Mouse (Mus musculus) hindbrain, embryonic 12.5 days (tissue): ENCODE data around the gene Pinlyp. TPM values are rescaled to one million over a fixed set of nuclear protein-coding genes. Genes with fewer than 3 reads are reported as not detected.

ENCODE experiments used
- ATAC-seq: fragments of 200-750 bp; cut with Nextera tagmentation; 2 replicates; pipeline ENCODE4 v1.8.0; 2017; ENCODE audit warnings: moderate TSS enrichment; ENCODE audit not compliant: low FRiP score
- H3K27ac ChIP-seq: fragments of 300-500 bp; sonication (generic); 2 replicates; pipeline ENCODE4 v1.5.1; 2016; ENCODE audit warnings: mild to moderate bottlenecking
- H3K27me3 ChIP-seq: fragments of 300-500 bp; sonication (generic); 2 replicates; pipeline ENCODE4 v1.6.1; 2016; ENCODE audit warnings: mild to moderate bottlenecking
- H3K36me3 ChIP-seq: fragments of 300-500 bp; sonication (generic); 2 replicates; pipeline ENCODE4 v1.6.1; 2016; ENCODE audit warnings: mild to moderate bottlenecking
- H3K4me1 ChIP-seq: fragments of 300-500 bp; sonication (generic); 2 replicates; pipeline ENCODE4 v1.6.1; 2016
- H3K4me2 ChIP-seq: fragments of 300-500 bp; sonication (generic); replicated peaks from 2 replicates; pipeline ENCODE4 v1.6.1; 2016; ENCODE audit warnings: mild to moderate bottlenecking
- H3K4me3 ChIP-seq: fragments of 300-500 bp; sonication (generic); 2 replicates; pipeline ENCODE4 v1.5.1; 2016; ENCODE audit warnings: mild to moderate bottlenecking
- H3K9ac ChIP-seq: fragments of 300-500 bp; sonication (generic); 2 replicates; pipeline ENCODE4 v1.6.1; 2016; ENCODE audit warnings: mild to moderate bottlenecking, moderate library complexity
- H3K9me3 ChIP-seq: fragments of 300-500 bp; sonication (generic); replicated peaks from 2 replicates; pipeline ENCODE4 v1.6.1; 2016; ENCODE audit warnings: mild to moderate bottlenecking
- WGBS: fragments of 180-500 bp; shearing (Covaris S2); methylation state at CpG from one replicate; pipeline ENCODE4 v1.1.7; 2016; 5-methylcytosine and 5-hydroxymethylcytosine counted together
- polyA plus RNA-seq: library from polyadenylated mRNA; unstranded; fragments of >200 nt; fragmentation: Nextera tagmentation; extraction: Ambion mirVana; gene quantifications from 2 replicates; pipeline ENCODE4 v1.2.1, GENCODE M21; 2016

Gene Pinlyp
- polyA plus RNA-seq, 1 experiment from 2014 or later, result not detected

DNA sequence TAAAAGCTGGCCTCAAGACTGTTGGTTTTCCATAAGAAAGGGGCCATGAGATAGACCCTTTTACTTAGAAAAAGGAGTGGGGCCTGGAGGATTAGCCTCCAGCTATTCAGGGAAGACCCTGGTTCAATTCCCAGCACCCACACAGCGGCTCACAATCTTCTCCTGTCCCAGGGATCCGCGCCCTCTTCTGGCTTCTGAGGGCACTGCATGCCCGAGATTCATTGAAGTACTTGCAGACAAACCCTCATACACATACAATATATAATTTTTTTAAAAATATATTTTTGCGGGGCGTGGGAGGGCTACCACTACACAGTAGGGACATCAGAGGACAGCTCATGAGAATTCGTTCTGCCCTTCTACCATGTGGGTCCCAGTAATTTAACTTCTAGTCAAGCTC is 45.0 kb downstream of the Pinlyp start:
- 40% methylated on average over 7 of the region's 7 CpGs for WGBS
- H3K9me3 ChIP-seq, result no peaks in the 10 kb centered on the region
- no peak overlapping the region for H3K4me2 ChIP-seq
- H3K27ac ChIP-seq, result no peak overlapping the region
- peaks cover 29% of the 10 kb centered on the region for H3K27me3 ChIP-seq
- ATAC-seq, result no peak
- H3K4me1 ChIP-seq, result peaks cover 35% of the 10 kb centered on the region
- no peak overlapping the region for H3K4me3 ChIP-seq
- no peak overlapping the region for H3K9ac ChIP-seq
- H3K36me3 ChIP-seq, result peaks cover 36% of the 10 kb centered on the region

DNA sequence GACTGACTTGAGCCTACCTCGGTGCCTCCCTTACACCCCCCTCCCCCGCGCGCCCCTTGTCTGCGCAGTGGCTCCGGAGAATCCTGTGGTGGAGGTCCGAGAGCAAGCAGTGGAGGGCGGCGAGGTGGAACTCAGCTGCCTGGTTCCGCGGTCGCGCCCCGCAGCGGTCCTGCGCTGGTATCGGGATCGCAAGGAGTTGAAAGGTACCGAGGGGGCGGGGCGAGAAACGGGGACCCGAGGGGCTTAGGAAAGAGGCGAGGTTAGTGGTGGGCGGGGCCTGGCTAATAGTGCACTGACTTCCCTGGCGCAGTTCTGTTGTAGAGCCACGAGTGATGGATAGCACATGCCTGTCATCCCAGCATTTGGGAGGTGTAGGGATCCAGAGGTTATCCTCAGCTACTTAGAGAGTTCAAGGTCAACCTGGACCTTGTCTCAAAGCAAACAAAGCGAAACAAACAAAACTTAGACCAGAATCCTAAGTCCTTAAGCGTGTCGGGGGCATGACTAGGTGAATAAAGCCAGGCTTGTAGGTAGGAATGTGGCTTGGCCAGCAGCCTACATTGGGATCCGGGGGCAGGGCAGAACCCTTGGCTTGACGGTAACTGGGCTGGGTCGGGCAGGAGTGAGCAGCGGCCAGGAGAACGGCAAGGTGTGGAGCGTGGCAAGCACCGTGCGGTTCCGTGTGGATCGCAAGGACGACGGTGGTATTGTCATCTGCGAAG is 45.9 kb downstream of the Pinlyp start:
- ATAC-seq, result no peak; the same call in 1 of the 2 replicates
- Histone ChIP-seq H3K27ac (no peak overlapping the region), H3K4me2 (peak overlapping the region; percentile 41), H3K27me3 (peaks cover 29% of the 10 kb centered on the region), H3K36me3 (peaks cover 38% of the 10 kb centered on the region), H3K9me3 (no peaks in the 10 kb centered on the region), H3K4me3 (peak overlapping the region; percentile 17; the same call in 1 of the 2 replicates), H3K4me1 (peaks cover 26% of the 10 kb centered on the region), H3K9ac (0 out of 2 replicates have a peak overlapping the region, but pooled peaks have one; percentile 38)
- 14% methylated on average over 43 of the region's 43 CpGs for WGBS

Other genes starting within 250 kb of the Pinlyp start
- 45.0 and 46.4 TPM in 2 replicates for gene Zfp61, start 244.9 kb downstream of the Pinlyp start, polyA plus RNA-seq
- gene Zfp94, start 229.5 kb downstream of the Pinlyp start, polyA plus RNA-seq, result 15.6 and 18.2 TPM in 2 replicates
- not detected in 2 replicates for gene Tescl, start 212.2 kb downstream of the Pinlyp start, polyA plus RNA-seq
- gene Lypd5, start 196.9 kb downstream of the Pinlyp start, polyA plus RNA-seq, result not detected in 2 replicates
- gene Kcnn4, start 175.9 kb downstream of the Pinlyp start, polyA plus RNA-seq, result 2.1 and 2.4 TPM in 2 replicates
- 28.9 and 29.5 TPM in 2 replicates for gene Smg9, start 146.5 kb downstream of the Pinlyp start, polyA plus RNA-seq
- not detected in 2 replicates for gene Irgc1, start 93.8 kb downstream of the Pinlyp start, polyA plus RNA-seq
- 0.59 and 0.95 TPM in 2 replicates for gene Plaur, start 83.6 kb downstream of the Pinlyp start, polyA plus RNA-seq
- 41.3 and 42.3 TPM in 2 replicates for gene Cadm4, start 64.1 kb downstream of the Pinlyp start, polyA plus RNA-seq
- 155 and 160 TPM in 2 replicates for gene Zfp428, start 39.1 kb downstream of the Pinlyp start, polyA plus RNA-seq
- gene AC161166.1, start 33.7 kb downstream of the Pinlyp start, polyA plus RNA-seq, result 1.9 TPM in 2 replicates
- gene Irgq, start 15.4 kb downstream of the Pinlyp start, polyA plus RNA-seq, result 29.0 and 34.1 TPM in 2 replicates
- 75.9 and 87.9 TPM in 2 replicates for gene Xrcc1, start 171 bp upstream of the Pinlyp start, polyA plus RNA-seq
- 14.2 and 15.4 TPM in 2 replicates for gene Ethe1, start 41.4 kb upstream of the Pinlyp start, polyA plus RNA-seq
- 5.1 and 5.5 TPM in 2 replicates for gene Zfp575, start 41.5 kb upstream of the Pinlyp start, polyA plus RNA-seq
- gene Phldb3, start 64.6 kb upstream of the Pinlyp start, polyA plus RNA-seq, result 0.09 TPM in 1 of 2 replicates, not detected in the other
- gene Lypd3, start 90.4 kb upstream of the Pinlyp start, polyA plus RNA-seq, result 1.3 and 1.5 TPM in 2 replicates
- not detected in 2 replicates for gene Tex101, start 130.6 kb upstream of the Pinlyp start, polyA plus RNA-seq
- gene BC049730, start 163.1 kb upstream of the Pinlyp start, polyA plus RNA-seq, result not detected in 2 replicates
- gene Gm4763, start 180.8 kb upstream of the Pinlyp start, polyA plus RNA-seq, result not detected in 2 replicates
- gene Cd177, start 214.2 kb upstream of the Pinlyp start, polyA plus RNA-seq, result 0.23 and 0.39 TPM in 2 replicates
- not detected in 2 replicates for gene Ceacam10, start 231.1 kb upstream of the Pinlyp start, polyA plus RNA-seq